Mouse (Mus musculus) kidney, embryonic 16.5 days (tissue): ENCODE data around the gene Cab39. TPM values are rescaled to one million over a fixed set of nuclear protein-coding genes. Genes with fewer than 3 reads are reported as not detected.

ENCODE experiments used
- ATAC-seq: fragments of 200-750 bp; cut with Nextera tagmentation; 2 replicates; pipeline ENCODE4 v1.8.0; 2017; ENCODE audit warnings: moderate TSS enrichment; ENCODE audit not compliant: low FRiP score, low TSS enrichment
- H3K27ac ChIP-seq: fragments of 300-500 bp; sonication (generic); 2 replicates; pipeline ENCODE4 v1.5.1; 2014; ENCODE audit warnings: low read length
- H3K27me3 ChIP-seq: fragments of 300-500 bp; sonication (generic); 2 replicates; pipeline ENCODE4 v1.6.1; 2014; ENCODE audit warnings: low read length, control low read depth, mixed read lengths; ENCODE audit not compliant: insufficient read depth
- H3K36me3 ChIP-seq: fragments of 300-500 bp; sonication (generic); 2 replicates; pipeline ENCODE4 v1.6.1; 2014; ENCODE audit warnings: low read length, control low read depth, mixed read lengths; ENCODE audit not compliant: insufficient read depth
- H3K4me1 ChIP-seq: fragments of 300-500 bp; sonication (generic); 2 replicates; pipeline ENCODE4 v1.6.1; 2014; ENCODE audit warnings: low read length, control low read depth, mixed read lengths; ENCODE audit not compliant: insufficient read depth
- H3K4me2 ChIP-seq: fragments of 300-500 bp; sonication (generic); replicated peaks from 2 replicates; pipeline ENCODE4 v1.6.1; 2014; ENCODE audit warnings: low read depth, low read length
- H3K4me3 ChIP-seq: fragments of 300-500 bp; sonication (generic); 2 replicates; pipeline ENCODE4 v1.5.1; 2014; ENCODE audit warnings: mild to moderate bottlenecking, low read length
- H3K9ac ChIP-seq: fragments of 300-500 bp; sonication (generic); replicated peaks from 2 replicates; pipeline ENCODE4 v1.6.1; 2014; ENCODE audit warnings: low read length
- H3K9me3 ChIP-seq: fragments of 300-500 bp; sonication (generic); 2 replicates; pipeline ENCODE4 v1.6.1; 2016; ENCODE audit warnings: low read length, control low read depth
- WGBS: fragments of 180-500 bp; shearing (Covaris S2); extraction: QIAGEN DNeasy Blood & Tissue Kit; methylation state at CpG from one replicate; pipeline ENCODE4 v1.1.7; 2014; 5-methylcytosine and 5-hydroxymethylcytosine counted together
- polyA plus RNA-seq: library from polyadenylated mRNA; unstranded; fragments of >200 nt; fragmentation: Nextera tagmentation; extraction: Ambion mirVana; gene quantifications from 2 replicates; pipeline ENCODE4 v1.2.1, GENCODE M21; 2015

The Cab39 gene
- polyA plus RNA-seq, 1 experiment from 2014 or later = 26.9 TPM

DNA sequence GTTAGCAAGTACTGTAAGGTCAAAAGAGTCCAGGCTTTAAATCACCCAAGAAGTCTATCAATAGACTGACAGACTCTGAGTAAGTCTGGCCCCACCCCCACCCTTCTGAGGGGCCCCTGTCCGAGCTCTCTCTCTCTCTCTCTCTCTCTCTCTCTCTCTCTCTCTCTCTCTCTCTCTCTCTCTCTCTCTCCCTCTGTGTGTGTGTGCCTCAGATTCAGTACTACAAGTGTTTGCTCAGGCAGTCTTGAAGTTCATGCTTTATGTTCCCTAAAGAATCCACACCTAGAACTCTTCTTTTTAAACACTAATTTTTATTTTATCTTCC lies 34.3 kb upstream of the Cab39 start:
- Histone ChIP-seq H3K36me3 (no peaks in the 10 kb centered on the region), H3K4me2 (peak overlapping the region; percentile 28; the same call in 1 of the 2 replicates), H3K9me3 (no peaks in the 10 kb centered on the region), H3K4me1 (no peaks in the 10 kb centered on the region), H3K27me3 (no peaks in the 10 kb centered on the region), H3K4me3 (no peak overlapping the region), H3K27ac (no peak overlapping the region; the same call in 1 of the 2 replicates), H3K9ac (no peak overlapping the region)
- 0% methylated on average over 1 of the region's 1 CpGs for WGBS
- ATAC-seq = 0 out of 2 replicates have a peak, but pooled peaks have one; percentile 15

DNA sequence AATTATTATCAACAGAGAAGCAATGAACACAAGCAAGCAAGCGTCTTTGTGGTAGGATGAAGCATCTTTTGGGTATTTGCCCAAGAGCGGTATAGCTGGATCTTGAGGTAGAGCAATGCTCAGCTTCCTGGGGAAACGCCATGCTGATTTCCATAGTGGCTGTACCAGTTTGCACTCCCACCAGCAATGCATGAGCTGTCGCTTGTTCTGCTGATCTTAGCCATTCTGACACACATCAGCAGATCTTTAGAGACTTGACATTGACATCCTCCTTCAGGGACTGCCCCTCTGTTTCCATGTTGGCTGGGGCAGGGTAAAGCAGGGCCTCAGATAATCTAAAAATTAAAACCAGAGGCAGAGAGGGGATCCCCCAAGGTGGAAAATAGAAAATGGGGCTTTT lies 31.6 kb upstream of the Cab39 start:
- Histone ChIP-seq H3K4me1 (no peaks in the 10 kb centered on the region), H3K4me2 (no peak overlapping the region), H3K27ac (no peak overlapping the region), H3K9ac (no peak overlapping the region), H3K4me3 (no peak overlapping the region), H3K36me3 (no peaks in the 10 kb centered on the region), H3K27me3 (no peaks in the 10 kb centered on the region), H3K9me3 (no peaks in the 10 kb centered on the region)
- no peak for ATAC-seq
- 82% methylated on average over 4 of the region's 4 CpGs for WGBS

DNA sequence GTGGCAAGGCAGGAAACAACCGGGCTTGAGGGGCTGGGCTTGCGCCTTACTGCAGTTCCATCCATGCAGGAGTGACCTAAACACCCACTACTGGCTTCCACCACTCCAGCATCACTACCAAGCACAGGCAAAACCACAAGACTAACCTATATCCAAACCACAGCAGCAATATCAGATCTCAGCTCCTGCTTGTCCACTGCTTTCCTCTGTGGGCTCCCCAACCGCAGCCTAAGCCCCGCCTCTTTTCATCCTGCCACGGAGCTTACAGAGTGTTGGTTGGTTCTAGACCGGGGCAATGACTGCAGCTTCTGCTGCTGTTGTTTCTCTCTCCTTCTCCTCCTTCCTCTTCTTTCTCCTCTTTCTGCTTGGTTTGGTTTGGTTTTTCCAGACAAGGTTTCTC lies 29.9 kb upstream of the Cab39 start:
- no peak overlapping the region for H3K4me3 ChIP-seq
- ATAC-seq = no peak
- no peaks in the 10 kb centered on the region for H3K36me3 ChIP-seq
- no peaks in the 10 kb centered on the region for H3K27me3 ChIP-seq
- no peak overlapping the region for H3K27ac ChIP-seq
- no peak overlapping the region for H3K9ac ChIP-seq
- no peaks in the 10 kb centered on the region for H3K4me1 ChIP-seq
- no peaks in the 10 kb centered on the region for H3K9me3 ChIP-seq
- WGBS = 82% methylated on average over 6 of the region's 6 CpGs
- no peak overlapping the region for H3K4me2 ChIP-seq

DNA sequence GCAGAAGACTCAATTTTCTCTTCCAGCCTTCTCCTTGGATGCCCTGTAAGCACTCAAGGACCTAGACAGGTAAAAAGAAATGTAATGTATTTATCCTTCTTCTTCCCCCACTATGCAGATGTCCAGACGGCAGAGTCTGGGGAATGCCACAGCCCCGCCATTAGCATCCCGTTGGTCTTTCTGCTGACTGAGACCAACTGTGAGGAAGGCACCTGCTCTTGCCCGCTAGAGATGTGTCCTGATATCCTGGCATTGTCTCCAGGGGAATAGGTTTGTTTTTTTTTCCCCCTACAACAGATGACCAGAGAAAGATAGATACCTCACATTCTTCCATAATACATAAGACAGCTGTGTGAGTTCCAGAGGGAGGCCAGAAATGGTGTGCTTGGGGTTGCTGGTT lies 28.9 kb upstream of the Cab39 start:
- Histone ChIP-seq H3K4me1 (no peaks in the 10 kb centered on the region), H3K9ac (no peak overlapping the region), H3K36me3 (no peaks in the 10 kb centered on the region), H3K27ac (no peak overlapping the region), H3K9me3 (no peaks in the 10 kb centered on the region), H3K27me3 (no peaks in the 10 kb centered on the region), H3K4me3 (no peak overlapping the region), H3K4me2 (no peak overlapping the region)
- WGBS = 84% methylated on average over 4 of the region's 4 CpGs
- no peak for ATAC-seq

DNA sequence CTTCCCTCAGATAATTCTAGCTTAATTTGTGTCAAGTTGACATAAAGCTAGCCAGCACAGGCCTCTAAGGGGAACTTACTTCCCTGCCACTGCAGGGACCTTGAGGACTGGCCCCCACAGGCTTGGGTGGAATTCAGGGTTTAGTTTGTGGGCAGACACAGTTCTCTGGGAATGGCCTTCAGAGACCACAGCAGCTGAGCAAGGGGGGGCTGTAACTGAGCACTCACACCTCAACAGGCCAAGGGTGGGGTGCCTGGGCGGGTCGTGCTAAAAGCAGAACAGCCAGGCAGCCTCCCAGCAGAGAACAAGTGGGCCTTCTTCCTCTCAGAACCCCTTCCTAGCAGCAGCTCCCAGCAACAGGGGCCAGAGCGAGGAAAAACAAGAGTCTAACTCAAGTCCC lies 27.1 kb upstream of the Cab39 start:
- 83% methylated on average over 3 of the region's 3 CpGs for WGBS
- Histone ChIP-seq H3K27ac (no peak overlapping the region), H3K27me3 (no peaks in the 10 kb centered on the region), H3K4me1 (no peaks in the 10 kb centered on the region), H3K4me3 (no peak overlapping the region), H3K9ac (no peak overlapping the region), H3K9me3 (no peaks in the 10 kb centered on the region), H3K36me3 (no peaks in the 10 kb centered on the region), H3K4me2 (no peak overlapping the region)
- no peak for ATAC-seq

DNA sequence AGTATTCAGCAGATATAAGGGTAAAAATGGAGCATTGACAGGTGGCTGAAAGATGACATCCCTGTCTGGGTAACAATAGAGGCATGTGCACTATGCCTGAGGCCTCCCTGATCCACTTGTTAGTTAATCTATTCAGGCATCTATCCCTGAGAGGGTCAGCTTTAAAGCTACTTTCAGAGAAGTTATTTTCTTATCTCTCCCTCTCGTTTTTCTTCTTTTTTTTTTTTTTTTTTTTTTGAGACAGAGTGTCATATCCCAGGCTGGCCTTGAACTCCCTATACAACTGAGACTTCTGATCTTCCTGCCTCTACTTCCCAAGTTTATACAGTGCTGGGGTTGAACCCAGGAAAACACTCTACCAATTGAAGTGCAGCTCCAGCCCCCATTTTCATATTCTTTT lies 25.5 kb upstream of the Cab39 start:
- no peak for ATAC-seq
- Histone ChIP-seq H3K9me3 (no peaks in the 10 kb centered on the region), H3K27ac (no peak overlapping the region), H3K4me1 (no peaks in the 10 kb centered on the region), H3K4me3 (no peak overlapping the region), H3K36me3 (no peaks in the 10 kb centered on the region), H3K27me3 (no peaks in the 10 kb centered on the region), H3K9ac (no peak overlapping the region), H3K4me2 (no peak overlapping the region)
- WGBS = 45% methylated on average over 1 of the region's 1 CpGs

DNA sequence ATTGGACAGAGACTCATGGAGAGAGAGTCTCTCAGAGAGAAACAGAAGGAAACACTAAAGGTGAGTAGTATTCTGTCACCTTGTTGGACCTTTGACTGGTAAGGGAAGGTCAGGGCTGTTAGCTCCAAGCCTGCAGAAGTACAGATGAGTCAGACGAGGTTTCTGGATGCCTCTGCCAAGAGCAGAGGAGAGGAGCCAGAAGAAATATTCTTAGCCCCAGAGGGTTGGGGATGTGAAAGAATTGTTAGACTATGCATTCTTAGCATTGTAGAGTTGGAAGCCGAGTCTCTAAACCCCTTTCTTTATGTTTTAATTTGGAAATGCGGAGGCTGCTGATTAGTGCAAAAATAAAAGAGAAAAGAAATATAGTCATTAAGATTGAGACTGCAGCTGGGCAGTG lies 21.3 kb upstream of the Cab39 start:
- no peak overlapping the region for H3K27ac ChIP-seq
- H3K4me3 ChIP-seq = no peak overlapping the region
- no peaks in the 10 kb centered on the region for H3K4me1 ChIP-seq
- 71% methylated on average over 3 of the region's 3 CpGs for WGBS
- ATAC-seq = no peak
- no peaks in the 10 kb centered on the region for H3K9me3 ChIP-seq
- no peak overlapping the region for H3K9ac ChIP-seq
- H3K27me3 ChIP-seq = no peaks in the 10 kb centered on the region
- H3K4me2 ChIP-seq = no peak overlapping the region
- H3K36me3 ChIP-seq = no peaks in the 10 kb centered on the region

DNA sequence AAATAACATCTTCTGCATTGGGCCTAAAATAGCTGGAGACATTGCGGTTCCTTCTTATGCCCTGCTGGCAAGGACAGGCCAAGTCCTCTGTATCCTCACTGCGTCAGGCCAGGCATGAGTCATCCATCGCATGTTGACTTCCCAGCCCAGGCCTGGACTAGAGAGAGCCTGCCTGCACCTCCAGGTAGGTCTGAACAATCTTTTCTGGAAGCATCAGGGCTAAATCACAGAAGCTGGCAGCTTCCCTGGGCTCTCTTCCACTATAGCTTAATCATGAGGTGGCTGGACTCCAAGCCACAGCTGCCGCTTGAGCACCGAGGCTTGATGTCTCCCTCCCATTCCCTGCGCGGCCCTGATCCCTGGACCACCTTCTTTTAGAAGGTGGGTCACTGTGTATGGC lies 18.1 kb upstream of the Cab39 start:
- H3K9me3 ChIP-seq = no peaks in the 10 kb centered on the region
- no peak for ATAC-seq
- no peak overlapping the region for H3K27ac ChIP-seq
- 83% methylated on average over 7 of the region's 7 CpGs for WGBS
- H3K4me1 ChIP-seq = no peaks in the 10 kb centered on the region
- no peak overlapping the region for H3K9ac ChIP-seq
- H3K4me3 ChIP-seq = no peak overlapping the region
- H3K27me3 ChIP-seq = no peaks in the 10 kb centered on the region
- H3K4me2 ChIP-seq = no peak overlapping the region
- no peaks in the 10 kb centered on the region for H3K36me3 ChIP-seq

DNA sequence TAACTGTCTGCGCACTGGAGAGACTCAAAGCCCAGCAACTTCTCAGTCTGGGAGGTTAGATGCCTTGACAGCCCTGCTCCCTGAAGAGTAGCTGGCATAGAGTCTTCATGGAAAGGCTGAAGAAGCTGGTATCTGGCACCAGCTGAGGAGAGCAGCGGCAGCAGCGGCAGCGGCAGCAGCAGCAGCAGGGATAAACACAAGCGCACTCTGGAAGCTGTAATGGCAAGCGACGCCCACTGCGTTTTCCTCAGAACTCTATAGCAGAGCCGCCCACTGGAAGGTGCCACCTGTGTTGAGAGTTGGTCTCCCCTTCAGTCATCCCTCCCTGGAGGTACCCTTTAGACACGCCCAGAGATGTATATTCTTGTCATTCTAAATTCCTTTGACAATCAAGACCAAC lies 17.1 kb upstream of the Cab39 start:
- Histone ChIP-seq H3K9me3 (no peaks in the 10 kb centered on the region), H3K27ac (no peak overlapping the region), H3K4me1 (no peaks in the 10 kb centered on the region), H3K4me3 (no peak overlapping the region), H3K4me2 (no peak overlapping the region), H3K27me3 (no peaks in the 10 kb centered on the region), H3K36me3 (no peaks in the 10 kb centered on the region), H3K9ac (no peak overlapping the region)
- 42% methylated on average over 10 of the region's 10 CpGs for WGBS
- ATAC-seq = no peak

DNA sequence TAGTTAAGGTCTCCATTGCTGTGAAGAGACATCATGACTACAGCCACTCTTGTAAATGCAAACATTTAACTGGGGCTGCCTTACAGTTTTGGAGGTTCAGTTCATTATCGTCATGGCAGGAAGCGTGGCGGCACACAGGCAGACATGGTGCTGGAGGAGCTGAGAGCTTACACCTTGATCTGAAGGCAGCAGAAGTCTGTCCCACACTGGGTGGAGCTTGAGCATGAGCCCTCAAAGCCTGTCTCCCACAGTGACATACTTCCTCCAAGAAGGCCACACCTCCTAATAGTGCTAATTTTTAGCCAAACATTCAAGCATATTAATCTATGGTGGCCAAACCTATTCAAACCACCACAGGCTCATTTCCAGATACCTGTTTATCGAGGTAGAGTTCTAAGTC lies 14.8 kb upstream of the Cab39 start, which contains the start of gene A630001G21Rik:
Gene A630001G21Rik (minus strand): TSS at position 208 of the 400 bp plus-strand sequence.
- Histone ChIP-seq H3K36me3 (no peaks in the 10 kb centered on the region), H3K4me1 (no peaks in the 10 kb centered on the region), H3K9ac (no peak within 1 kb of the TSS), H3K27ac (no peak within 1 kb of the TSS), H3K27me3 (no peaks in the 10 kb centered on the region), H3K4me2 (no peak within 1 kb of the TSS), H3K4me3 (no peak within 1 kb of the TSS), H3K9me3 (no peaks in the 10 kb centered on the region)
- no peak for ATAC-seq
- 92% methylated on average over 4 of the region's 4 CpGs for WGBS

DNA sequence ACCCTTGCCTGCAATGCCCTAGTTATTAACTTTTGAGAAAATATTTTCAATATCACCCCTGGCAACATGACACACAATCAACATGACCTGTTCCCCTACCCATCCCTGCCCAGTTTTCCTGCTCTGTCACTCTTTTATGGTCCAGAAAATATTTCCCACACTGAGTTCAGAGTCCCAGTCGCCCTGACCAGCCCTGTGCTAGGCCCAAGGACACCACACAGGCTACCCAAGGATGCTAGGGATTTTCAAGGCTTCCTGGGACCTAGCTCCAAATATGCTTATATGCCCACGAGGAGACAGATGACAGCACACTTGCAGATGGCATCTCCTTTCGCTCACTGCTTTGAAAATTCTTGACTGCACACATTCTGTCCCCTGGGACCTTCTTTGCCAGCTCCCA lies 14.2 kb upstream of the Cab39 start:
- ATAC-seq = no peak
- Histone ChIP-seq H3K27ac (no peak overlapping the region), H3K9me3 (no peaks in the 10 kb centered on the region), H3K27me3 (no peaks in the 10 kb centered on the region), H3K36me3 (no peaks in the 10 kb centered on the region), H3K9ac (no peak overlapping the region), H3K4me1 (no peaks in the 10 kb centered on the region), H3K4me3 (no peak overlapping the region), H3K4me2 (no peak overlapping the region)
- WGBS = 68% methylated on average over 3 of the region's 3 CpGs
